Mouse (Mus musculus): Measurements from ENCODE around the gene Actg2.

Gene Actg2

DNA sequence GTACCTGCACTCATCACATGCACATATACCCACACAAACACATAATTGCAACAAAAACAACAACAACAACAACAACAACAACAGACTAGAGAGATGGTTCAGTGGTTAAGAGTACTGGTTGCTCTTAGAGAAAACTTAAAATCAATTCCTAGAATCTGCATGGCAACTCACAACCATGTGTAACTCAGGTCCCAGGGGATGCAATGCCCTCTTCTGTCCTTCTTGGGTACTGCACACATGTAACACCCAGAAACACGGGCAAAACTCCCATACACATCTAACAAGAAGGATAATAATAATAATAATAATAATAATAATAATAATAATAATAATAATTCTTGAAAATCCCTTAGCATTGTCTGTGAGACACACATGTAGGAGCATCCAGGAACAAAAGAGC is 23.6 kb downstream of the Actg2 start:
- DNase-seq (ENCODE audit: low spot score), result peak; percentile 75

DNA sequence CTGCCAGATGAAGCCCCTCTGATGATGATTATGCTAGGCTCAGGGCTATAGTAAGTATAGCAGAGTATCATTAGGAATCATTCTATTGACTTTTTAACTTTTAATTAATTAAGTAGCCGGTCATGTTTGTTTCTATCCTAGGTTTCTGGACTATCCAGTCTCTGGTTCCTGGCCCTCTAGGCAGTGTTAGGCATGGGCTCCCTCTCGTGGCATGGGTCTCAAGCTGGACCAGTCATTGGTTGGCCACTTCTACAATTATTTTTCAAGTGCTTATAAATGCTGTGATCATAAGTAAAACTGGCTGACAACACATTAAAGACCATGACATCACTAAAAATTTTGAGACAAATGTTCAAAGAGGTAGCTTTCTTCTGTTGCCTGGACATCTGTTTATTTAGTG is 25.9 kb downstream of the Actg2 start:
- peak; percentile 18 for DNase-seq (ENCODE audit: low spot score)

DNA sequence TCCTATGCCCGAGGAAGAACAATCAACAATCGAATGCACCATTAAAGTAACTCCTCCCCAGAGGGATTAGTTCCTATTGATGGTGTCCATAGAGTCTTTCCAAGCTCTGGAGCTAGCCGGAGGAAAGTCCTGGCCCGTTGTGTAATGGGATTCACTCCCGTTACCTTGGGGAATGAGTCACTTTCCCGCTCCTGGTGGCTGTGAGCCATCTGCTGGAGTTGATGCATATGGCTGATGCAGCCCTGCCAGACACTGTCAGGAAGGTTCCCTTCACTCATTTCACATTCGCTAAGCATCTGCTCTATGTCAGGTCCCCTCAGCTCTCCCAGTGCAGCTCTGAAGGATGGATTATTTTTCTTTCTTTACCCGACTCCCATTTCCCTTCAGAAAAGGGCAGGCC is 26.6 kb downstream of the Actg2 start:
- no peak for DNase-seq (ENCODE audit: low spot score)

DNA sequence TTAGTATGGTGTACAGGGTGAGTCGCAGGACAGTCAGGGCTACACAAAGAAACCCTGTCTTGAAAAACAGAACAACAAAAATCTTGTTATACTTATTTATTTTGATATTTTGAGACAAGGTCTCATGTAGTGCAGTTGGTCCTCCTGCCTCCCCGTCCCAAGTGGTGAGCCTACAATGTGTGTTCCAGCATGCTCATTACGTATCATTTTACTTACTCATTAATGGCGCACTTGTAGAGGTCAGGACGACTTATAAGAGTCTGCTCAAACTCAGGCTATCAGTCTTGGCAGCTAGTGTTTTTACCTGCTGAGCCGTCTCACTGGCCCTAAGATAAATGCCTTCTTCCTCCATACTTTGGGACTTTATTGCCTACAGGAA is 28.9 kb downstream of the Actg2 start:
- DNase-seq (ENCODE audit: low spot score), result no peak

DNA sequence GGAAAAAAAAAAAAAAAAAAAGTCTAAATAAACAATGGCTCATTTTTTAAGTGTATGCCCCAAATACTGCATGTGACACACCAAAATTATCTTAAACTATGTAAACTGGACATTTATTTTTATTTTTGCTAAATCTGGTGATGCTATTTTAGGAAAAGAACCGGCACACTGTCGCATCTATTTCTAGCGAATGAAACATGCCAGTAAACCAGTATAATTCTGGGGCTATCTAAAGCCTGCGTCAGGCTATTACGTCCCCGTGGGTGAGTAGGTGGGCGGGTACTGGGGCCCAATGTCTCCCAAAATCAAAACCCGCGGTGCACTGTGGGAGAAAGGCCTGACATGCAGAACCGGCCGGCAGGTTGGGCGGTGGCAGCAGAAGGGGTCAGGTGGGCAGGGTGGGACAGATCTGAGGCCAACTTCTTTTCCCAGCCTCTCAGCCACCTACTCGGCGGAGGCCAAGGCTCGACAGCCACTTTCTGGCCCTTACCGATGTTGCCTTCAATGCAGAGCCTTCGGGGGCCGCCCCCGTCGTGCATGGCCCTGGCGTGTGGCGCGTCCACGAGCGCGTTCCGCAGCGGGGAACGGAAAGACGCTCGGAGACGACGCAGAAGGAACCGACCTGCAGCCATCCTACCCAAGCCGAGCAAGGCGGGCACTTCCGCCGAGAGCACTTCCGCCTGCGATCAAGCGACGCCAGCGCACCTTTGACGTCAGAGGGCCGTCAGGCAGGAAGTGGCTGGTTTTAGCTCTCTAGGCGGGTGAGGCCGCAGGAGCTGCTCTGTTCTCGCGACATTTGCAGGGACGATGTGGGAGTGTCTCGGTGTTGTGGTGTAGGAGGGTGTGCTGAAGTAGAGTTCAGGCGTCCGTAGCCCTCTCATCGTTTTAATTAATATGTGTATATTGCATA is 29.6 kb downstream of the Actg2 start, which contains the start of gene Dguok:
Dguok (minus strand) TSS at position 712 of the 910 bp plus-strand sequence.
- DNase-seq (ENCODE audit: low spot score), result peak; percentile 99

DNA sequence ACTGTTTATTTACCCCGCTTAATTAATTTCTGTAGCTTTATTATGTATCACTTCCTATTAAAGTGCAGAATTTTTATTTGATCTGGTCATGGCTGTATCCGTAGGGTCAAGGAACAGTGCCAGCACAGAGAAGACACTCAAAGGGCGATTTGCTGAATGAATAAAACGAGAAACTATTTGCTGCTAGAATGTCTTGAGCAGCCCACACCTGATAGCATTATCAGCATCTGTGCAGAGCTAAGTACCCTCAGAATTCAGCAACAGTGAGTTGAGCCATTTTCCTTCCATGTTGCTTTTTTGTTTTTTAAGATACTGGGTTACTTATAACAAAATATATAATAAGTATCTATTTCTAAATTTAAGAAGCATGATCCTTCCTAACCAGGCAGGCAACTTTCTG is 30.5 kb downstream of the Actg2 start:
- no peak for DNase-seq (ENCODE audit: low spot score)

DNA sequence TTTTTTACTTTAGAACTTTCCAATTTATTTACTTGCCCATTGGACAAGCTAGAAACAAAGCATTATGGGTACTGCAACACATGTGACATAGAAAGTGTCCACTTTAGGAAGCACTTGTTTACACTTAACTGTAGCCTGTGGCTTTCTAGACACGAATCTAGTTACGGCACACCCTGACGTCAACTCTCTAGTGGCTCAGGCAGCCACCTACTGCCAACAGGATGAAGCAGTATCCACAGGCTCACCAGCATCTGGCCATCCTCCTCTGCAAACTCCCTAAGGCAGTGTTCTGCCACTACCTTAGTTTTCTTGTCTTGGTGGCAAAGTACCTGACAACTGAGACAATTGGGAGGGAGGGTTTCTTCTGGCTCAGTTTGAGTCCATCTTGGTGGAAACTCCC is 32.7 kb downstream of the Actg2 start:
- no peak for DNase-seq (ENCODE audit: low spot score)

DNA sequence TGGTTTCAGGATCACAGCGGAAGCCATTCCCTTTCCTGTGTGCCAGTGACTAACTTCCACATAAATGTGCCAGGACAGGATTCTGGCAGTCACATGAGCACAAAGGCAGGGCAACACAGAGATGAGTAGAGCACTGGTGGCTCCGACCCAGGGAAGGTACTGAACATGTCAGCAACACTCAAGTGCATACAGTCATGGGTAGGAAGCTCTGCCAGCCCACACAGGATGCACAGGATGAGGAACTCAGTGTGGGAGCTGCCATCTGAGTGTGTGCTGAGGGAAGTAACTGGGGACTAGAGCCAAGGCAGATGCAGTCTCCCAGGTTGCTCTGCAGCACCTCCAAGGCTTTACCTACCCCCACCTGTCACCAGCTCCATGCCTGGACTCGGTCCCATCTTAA is 33.4 kb downstream of the Actg2 start:
- peak; percentile 58 for DNase-seq (ENCODE audit: low spot score)

DNA sequence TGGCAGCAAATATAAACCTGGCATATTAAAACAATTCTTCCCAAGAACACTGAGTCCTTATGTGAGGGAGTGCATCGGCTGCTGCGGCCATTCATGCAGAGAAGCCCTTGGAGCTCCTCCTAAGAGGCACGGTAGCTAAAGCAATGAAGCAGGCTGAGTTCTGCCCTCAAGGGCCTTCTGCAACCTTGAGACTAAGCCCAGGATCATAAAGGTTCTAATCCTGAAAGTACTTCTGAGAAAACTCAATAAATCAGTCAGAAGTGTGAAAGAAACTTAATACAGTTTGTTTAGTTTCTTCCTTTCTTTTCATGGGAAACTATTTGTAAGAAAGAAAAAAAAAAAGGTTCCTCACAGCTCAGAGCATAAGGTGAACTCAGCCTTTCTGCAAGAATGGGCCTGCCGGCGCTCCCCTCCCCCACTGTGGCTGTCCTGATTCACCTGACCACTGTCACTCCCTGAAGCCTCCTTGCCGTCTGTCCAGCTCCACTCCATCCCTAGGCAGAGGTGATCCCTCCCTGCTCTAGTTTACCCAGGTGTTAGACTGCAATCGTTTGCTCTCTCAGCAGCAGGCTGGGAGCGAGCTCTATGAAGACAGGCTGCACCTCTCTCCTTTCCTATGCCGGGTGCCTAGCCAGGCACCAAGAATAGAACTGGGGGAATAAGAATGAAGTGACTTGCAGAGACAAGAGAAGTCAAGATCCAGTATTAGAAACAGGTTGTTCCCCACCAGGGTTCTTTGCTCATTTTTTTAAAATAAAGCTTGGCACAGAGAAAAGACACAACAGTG is 34.3 kb downstream of the Actg2 start:
- no peak for DNase-seq (ENCODE audit: low spot score)

DNA sequence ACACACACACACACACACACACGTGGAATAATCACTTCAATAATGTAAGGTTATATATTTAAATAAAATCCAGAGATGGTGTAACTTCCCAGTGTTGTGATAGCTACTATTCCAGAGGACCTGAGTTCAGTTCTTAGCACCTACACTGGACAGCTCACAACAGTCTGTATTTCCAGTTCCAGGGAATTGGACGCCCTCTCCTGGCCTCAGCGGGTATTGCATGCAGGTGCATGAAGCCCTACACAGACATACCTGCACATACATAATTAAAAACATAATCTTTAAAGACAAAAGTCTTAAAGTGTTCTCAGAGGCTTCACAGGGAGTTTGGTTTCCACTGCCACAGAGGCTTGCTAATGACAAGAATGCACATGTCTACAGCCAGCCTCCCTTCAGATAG is 35.6 kb downstream of the Actg2 start:
- DNase-seq (ENCODE audit: low spot score), result no peak

DNA sequence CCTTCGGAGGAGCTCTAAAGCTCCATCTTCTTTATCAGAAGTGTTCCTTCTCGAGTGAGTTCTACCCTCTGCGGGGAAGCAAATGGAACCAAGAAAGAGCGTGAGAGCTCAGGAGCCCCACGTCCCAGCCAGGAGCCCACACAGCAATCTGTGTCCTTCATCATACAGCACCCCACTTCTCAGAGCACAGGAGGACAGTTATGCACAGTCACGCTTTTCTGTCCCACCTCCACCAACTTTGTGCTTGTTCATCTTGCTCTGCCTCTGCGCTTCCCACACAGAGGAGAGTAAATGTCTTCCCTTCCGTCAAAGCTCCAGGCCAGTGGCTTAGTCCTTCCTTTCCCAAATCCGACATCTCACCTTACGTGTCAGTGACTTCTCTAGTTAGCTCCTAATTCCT is 37.0 kb downstream of the Actg2 start:
- no peak for DNase-seq (ENCODE audit: low spot score)

DNA sequence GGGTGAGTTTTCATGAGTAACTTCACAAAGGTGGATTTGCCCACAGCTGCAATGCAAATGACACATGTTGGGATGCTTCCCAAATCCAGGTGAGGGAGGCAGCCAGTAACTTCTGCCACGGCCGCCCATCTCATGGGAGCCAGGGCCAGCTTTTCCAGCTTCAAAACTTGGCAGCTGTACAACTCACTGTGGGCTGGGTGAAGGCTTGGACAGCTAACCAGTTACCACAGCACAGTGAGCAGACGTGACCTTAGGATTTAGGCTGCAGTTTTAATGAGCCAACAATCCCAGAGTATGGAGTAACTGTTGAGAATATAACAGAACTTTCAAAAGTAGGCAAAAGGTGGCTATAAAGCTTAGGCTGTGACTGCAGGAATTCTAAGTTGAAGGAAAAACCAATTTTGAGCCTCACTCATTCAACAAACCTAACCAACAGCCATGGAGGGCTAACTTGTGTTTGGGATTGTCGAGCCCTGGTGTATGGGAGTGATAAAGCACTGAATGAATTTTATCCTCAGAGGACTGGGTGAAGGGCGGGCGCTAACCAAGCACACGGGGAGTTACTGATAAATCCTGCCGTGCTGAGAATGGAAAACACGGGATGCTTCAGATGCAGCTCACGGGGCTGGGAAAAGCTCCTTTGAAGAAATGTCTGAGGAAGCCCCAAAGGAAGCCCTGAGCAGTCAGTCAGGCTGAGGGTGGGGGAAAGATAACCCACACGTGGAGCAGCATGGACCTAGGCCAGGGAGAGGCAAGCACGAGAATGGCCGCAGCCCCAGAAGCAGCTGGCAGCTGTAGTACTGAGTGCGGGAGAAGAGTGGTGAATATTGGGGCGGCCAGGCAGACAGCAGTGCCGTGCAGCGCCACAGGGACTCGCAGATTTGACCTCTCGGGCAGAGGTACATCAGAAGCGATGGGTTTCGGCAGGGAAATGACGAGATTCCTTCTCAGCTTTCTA is 39.0 kb downstream of the Actg2 start:
- peak; percentile 39 for DNase-seq (ENCODE audit: low spot score)

DNA sequence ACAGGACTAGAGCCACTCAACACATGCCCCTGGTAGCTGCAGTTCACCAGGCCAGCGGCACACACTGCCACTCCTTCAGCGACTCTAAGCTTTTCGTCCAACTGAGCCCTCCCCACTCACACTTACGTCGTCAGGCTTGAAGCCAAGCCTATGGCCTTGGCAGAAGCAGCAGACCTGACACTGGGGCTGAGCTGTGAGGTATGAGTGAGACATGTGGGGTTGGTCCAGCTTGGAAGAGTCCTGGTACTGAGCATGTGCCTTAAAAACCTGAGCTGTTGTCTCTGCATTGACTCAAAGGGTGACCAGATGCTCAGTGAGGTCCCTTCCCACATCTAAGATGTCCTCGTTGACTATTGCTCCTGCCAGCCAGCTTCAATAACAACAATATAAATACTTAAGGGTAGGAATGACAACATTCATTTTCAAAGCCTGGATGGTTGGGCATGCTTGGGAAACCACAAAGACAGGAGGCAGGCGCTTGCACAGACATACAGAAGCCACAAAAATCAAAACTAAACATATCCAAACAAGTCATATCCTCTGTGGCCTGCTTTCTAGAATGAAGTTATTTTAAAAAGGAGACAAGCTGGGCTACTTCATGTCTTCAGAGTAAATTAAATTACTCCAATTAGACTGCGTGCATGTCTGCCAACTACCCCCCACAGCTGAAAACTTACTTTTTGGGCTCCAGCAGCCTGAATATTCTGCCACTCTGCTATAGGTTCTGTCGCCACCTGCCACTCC is 39.9 kb downstream of the Actg2 start:
- DNase-seq (ENCODE audit: low spot score), result peak; percentile 38

DNA sequence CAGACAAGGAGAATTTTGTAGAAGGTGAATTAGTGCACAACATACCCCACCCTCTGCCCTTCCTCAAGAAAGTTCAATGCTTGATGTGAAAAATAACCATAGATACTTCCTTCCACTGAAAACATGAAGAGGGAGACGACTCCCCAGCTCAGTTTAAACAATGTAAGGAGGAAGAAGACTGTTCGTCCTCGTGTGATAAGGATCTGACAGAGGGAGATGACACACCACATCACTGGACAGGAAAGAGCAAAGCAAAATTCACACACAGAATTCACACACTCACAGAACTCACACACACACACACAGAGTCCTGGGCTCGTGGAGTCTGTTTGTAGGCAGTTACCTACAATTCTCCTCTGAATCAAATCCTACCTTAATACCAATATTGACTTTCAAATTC is 45.4 kb downstream of the Actg2 start:
- DNase-seq (ENCODE audit: low spot score), result peak; percentile 35

DNA sequence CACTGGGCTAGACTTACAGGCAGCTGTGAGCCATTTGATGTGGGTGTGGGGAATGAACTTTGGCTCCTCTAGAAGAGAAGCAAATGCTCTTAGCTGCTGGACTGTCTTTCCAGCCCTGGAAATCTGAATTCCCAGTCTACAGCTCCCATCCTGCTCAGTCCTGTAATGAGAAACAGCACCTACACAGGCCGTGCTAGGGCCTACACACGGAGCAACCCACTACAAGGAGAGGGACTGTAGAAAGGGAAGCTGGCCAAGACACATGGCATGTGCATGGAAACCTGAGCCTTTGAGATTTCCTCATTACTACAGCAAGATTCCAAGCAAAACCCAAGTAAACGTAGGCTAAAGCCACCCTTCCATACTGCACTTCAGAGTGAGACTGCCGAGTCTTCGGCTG is 47.9 kb downstream of the Actg2 start:
- no peak for DNase-seq (ENCODE audit: low spot score)

DNA sequence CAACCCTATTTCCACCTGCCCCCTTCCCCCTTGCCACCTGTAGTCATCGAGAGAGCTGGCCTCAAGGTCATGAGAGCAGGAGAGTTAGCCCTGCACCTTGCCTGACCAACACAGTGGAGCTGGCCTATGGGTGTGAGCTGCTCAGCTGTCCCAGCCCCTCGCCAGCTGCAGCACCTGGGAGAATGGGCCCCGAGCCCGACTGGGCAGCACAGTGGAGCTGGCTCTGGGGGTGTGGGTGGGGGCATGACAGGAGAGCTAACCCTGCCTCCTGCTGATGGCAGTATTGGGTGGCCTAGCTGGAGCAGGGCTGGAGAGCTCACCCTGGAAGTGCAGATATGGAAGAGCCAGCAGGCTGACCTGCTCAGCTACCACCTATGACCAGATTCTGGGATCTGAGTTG is 48.8 kb downstream of the Actg2 start:
- DNase-seq (ENCODE audit: low spot score), result no peak

DNA sequence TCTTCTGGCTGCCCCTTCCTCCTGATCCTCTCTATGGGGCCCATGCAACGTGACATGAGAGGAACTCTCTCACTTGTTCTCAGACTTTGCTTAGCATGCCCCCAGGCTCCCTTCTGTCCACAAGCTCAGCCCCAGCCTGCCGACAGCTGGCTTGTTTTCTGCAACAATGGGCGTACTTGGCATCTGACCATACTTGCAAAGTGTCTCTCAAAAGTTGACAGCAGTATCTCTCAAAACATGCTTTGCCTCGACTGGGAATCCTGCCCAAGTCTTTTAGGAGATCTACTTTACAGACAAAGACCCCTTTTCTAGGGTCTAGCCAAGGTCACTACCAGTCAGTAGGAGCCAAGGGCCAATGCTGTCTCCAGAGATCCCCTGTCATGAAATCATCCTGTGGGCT is 50.2 kb downstream of the Actg2 start:
- DNase-seq (ENCODE audit: low spot score), result peak; percentile 62

DNA sequence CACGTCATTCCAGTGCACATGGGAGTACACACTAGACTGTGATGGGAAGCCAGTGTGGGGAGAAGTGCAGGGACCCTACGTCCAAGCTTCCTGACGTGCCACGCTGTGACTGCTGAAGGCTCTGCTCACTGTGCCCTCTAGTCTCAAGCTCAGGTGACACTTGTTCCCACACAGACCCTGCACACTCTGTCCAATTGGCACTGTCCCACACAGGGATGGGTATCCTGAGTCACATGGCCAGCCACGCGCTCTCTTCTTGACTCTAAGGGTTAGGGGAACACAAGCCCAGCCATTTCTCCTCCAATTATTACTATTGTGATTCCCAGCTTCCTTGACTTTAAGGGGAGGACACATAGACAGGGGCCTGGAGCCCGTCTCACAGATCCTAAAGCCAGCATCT is 52.3 kb downstream of the Actg2 start:
- DNase-seq (ENCODE audit: low spot score), result no peak

DNA sequence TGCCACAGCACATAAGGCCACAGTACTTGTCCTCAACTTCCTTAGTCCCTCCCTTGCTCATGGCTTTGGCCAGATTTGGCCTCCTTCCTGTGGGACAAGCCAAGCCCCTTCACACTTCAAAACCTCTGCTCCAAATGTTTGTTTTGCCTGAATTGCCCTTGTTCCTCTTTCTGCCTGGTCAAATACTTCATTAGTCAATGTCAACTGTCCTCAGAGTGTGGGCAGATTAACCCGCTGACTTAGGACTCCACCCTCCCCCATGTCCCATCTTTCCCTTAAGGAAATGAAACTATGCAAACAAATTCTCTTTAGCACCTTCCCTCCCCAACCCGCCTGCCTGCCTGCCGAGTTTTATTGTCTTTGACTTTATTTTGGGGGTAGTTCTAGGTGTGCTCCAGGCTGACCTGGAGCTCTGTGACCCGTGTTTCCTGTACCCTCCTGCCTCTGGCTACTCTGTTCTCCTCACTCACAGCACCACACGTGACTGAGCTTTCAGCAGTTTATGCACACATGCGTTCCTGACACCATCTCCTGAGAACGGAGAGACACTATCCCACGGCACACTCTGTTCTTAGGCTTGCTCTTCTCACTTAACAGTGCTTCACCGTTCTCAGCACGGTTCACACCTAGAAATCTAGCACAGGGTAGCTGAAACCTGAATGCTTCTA is 53.5 kb downstream of the Actg2 start:
- peak; percentile 86 for DNase-seq (ENCODE audit: low spot score)

DNA sequence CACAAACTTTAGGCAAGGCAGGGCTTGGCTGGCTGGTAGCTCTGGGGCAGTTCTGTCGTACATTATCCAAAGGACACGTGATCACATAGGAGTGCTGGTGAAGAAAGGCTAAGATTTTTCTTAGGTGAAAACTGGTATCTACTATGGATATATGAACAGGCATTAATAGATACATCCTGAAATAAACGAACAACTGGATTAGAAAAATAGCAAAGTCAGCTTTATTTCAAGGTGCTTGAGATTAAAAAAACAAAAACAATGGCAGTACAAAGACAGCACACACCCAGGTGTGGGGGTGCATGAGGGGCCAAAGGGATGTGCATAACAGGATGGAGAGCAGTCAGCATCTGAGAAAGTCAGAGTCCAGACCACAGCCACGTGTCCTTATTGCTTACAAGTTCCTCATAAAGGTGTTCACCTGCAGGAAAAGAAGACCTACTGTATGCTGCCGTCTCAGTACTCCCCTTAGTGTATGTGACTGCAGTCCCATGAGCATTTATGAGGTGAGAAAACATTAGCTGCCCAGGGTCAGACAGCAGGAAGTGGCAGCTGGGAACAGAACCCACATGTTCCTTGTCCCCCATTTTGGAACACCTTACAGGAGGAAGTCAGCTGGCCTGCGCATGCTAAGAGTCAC is 55.9 kb downstream of the Actg2 start:
- DNase-seq (ENCODE audit: low spot score), result no peak
